Mouse (Mus musculus): ENCODE data around the gene Map1lc3a. TPM values are rescaled to one million over a fixed set of nuclear protein-coding genes. Genes with fewer than 3 reads are reported as not detected.

Map1lc3a gene
- polyA plus RNA-seq, 1 experiment from 2014 or later: 581 TPM

DNA sequence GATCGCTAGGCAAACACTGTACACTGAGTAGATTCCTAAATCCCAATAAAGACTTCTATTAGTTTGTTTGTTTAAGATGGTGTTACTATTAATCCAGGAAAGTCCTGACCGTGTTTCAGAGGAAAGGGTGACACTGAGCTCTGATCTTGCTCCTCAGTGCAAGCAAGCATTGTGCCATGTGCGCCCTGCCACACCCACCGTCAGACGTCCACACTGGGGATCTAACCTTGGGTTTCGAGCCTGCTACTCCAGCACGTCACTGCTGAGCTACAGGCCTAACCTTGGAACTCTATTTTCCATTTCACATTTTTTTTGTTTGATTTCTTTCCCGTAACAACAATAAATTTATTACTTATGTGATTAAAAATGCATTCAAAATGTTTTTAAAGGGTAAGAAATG, 14.0 kb downstream of the Map1lc3a start:
- no peaks in the 10 kb centered on the region for H3K27me3 ChIP-seq (replicated peaks)
- no peak overlapping the region for H3K9ac ChIP-seq
- H3K27ac ChIP-seq: no peak overlapping the region
- H3K4me1 ChIP-seq: no peaks in the 10 kb centered on the region
- no peak overlapping the region for H3K4me2 ChIP-seq
- 94% methylated on average over 8 of the region's 8 CpGs for WGBS
- no peak overlapping the region for H3K4me3 ChIP-seq
- no peak for ATAC-seq (replicated peaks)
- H3K9me3 ChIP-seq: no peaks in the 10 kb centered on the region
- peaks cover 22% of the 10 kb centered on the region for H3K36me3 ChIP-seq (replicated peaks)

DNA sequence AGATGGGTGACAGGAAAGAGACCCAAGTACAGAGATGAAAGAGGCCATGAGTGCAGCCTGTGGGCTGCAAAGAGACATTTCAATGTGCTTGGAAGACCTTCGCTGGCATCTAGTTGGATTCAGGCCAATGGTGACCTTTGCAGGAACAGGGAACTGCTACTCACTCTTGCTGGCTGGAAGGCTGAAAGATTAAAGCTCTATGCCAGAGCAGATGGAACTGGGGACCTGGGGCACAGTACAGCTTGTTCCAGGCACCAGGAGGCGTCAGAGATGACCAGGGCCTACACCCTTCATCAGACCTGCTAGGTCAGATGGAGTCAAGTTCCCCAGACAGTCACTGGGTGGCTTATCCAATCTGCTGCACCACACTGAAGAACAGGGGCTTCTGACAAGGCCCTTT, 17.3 kb downstream of the Map1lc3a start:
- no peak overlapping the region for H3K4me2 ChIP-seq
- no peaks in the 10 kb centered on the region for H3K4me1 ChIP-seq
- ATAC-seq (replicated peaks): no peak
- WGBS: 91% methylated on average over 2 of the region's 2 CpGs
- H3K36me3 ChIP-seq (replicated peaks): peaks cover 47% of the 10 kb centered on the region
- H3K9ac ChIP-seq: no peak overlapping the region
- H3K4me3 ChIP-seq: no peak overlapping the region
- H3K27ac ChIP-seq: no peak overlapping the region
- no peaks in the 10 kb centered on the region for H3K9me3 ChIP-seq
- H3K27me3 ChIP-seq (replicated peaks): no peaks in the 10 kb centered on the region

DNA sequence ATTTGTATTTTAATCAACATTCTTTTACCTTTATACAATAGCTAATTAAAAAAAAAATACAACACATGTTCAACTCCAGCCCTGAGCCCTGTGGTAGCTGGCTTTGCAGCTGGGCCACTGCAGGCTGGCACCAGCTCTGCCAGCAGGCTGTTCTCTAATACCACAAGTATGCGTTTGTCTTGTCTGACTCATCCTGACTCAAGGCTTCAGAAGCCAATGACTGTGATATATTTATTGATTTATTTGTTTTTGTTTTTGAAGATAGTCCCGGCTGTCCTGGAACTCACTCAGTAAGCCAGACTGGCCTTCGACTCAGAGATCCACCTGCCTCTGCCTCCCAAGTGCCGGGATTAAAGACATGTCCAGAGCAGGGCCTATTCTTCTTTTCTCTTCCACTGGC, 17.8 kb downstream of the Map1lc3a start:
- Histone ChIP-seq H3K4me3 (no peak overlapping the region), H3K9me3 (no peaks in the 10 kb centered on the region), H3K4me1 (no peaks in the 10 kb centered on the region), H3K36me3 (replicated peaks) (peaks cover 52% of the 10 kb centered on the region), H3K27me3 (replicated peaks) (no peaks in the 10 kb centered on the region), H3K27ac (no peak overlapping the region), H3K4me2 (no peak overlapping the region), H3K9ac (no peak overlapping the region)
- ATAC-seq (replicated peaks): no peak
- 95% methylated on average over 4 of the region's 4 CpGs for WGBS

DNA sequence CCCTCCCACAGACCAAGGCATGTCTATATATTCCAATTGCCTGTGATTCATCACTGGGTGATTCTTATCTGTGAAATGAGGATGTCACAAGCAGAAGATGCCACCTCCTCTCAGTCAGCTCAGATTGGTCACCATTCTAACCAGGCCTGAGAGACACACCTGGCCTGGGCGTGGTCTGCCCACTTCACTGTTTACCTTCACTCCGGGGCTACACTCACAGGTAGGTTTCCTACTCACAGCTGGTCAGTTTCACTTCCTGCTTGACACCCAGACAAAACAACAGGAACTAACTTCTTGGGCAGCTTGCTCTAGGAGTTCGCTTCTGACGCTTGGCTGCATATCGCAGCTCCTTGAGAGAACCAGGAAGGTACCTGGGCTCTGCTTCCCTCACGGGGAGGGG, 19.4 kb downstream of the Map1lc3a start:
- Histone ChIP-seq H3K9me3 (no peaks in the 10 kb centered on the region), H3K36me3 (replicated peaks) (peaks cover 55% of the 10 kb centered on the region), H3K4me3 (no peak overlapping the region), H3K27ac (no peak overlapping the region), H3K27me3 (replicated peaks) (no peaks in the 10 kb centered on the region), H3K4me1 (no peaks in the 10 kb centered on the region), H3K4me2 (no peak overlapping the region), H3K9ac (no peak overlapping the region)
- 95% methylated on average over 6 of the region's 6 CpGs for WGBS
- no peak for ATAC-seq (replicated peaks)

DNA sequence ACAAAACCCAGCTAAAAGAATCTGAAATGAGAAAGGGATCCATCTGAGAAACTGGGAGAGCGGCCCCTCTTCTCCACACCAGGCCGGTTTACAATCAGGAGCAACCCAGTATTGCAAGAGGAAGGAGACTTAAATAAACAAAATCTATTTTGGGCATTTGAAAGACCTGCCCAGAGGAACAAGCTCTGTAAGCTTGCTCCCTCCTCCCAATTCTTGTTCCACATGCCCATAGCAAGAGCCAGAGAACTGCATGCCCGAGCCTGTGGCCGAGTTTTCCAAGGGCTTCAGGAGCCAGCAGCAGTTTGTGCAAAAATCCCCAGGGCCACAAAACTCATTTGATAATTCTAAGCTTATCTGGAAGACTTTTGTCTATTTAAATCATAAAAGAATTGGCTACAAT, 23.5 kb downstream of the Map1lc3a start:
- H3K4me2 ChIP-seq: no peak overlapping the region
- H3K36me3 ChIP-seq (replicated peaks): peaks cover 36% of the 10 kb centered on the region; the same call in 1 of the 2 replicates
- no peak overlapping the region for H3K4me3 ChIP-seq
- WGBS: 88% methylated on average over 4 of the region's 4 CpGs
- no peak for ATAC-seq (replicated peaks)
- no peaks in the 10 kb centered on the region for H3K9me3 ChIP-seq
- no peaks in the 10 kb centered on the region for H3K4me1 ChIP-seq
- no peaks in the 10 kb centered on the region for H3K27me3 ChIP-seq (replicated peaks)
- no peak overlapping the region for H3K9ac ChIP-seq
- no peak overlapping the region for H3K27ac ChIP-seq

DNA sequence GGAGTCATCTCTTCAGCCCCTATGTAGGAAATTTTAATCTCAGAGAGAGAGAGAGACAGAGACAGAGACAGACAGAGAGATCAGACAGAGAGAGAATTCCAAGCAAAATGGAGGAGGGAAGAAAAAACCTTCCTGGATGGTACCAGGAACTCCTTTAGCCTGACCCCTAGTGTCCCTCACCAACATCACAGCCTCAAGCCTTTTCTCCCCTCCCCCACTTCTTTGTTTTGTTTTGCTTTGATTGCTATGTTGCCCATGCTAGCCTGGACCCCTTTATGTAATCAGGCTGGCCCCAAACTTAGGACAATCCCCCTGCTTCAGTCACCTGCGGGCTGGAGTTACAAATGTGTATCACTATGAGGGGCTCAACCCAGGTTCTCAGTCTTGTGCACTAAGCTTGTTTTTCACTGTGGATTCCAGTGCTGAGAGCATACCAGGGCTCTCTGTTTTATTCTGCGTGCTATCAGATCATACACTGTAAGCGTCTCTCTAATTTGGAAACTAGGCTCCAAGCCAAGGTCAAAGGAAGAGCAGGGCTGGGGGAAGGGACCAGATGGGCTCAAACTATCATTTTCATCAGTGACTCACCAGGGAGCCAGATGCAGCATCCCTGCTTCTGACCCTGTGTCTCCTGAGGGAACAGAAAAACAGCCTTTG, 33.0 kb downstream of the Map1lc3a start:
- no peaks in the 10 kb centered on the region for H3K4me1 ChIP-seq
- 0 out of 2 replicates have a peak overlapping the region, but pooled peaks have one; percentile 7 for H3K27ac ChIP-seq
- H3K9me3 ChIP-seq: no peaks in the 10 kb centered on the region
- no peak overlapping the region for H3K4me3 ChIP-seq
- 31% methylated on average over 3 of the region's 3 CpGs for WGBS
- peaks cover 8% of the 10 kb centered on the region; the same call in 1 of the 2 replicates for H3K36me3 ChIP-seq (replicated peaks)
- no peaks in the 10 kb centered on the region for H3K27me3 ChIP-seq (replicated peaks)
- no peak overlapping the region for H3K4me2 ChIP-seq
- no peak for ATAC-seq (replicated peaks)
- H3K9ac ChIP-seq: no peak overlapping the region

DNA sequence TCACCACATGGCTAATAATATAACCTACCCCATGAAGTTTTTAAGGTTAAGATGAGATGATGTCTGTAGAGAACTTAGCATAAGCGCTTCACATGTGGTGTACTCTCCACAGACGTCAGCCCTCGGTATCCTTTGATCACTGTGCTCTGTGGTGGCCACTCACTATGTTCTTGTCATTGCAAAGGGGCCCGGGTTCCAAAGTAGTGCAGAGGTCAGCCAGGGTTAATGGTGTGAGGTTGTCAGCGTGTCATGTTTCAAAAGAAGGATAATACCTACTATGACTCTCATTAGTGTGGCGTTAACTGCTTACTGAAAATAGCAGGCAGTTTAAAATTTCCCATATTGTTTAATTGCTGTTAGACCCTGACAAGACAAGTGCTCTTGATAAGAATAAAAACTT, 37.6 kb downstream of the Map1lc3a start:
- Histone ChIP-seq H3K4me3 (no peak overlapping the region), H3K9ac (no peak overlapping the region), H3K4me1 (no peaks in the 10 kb centered on the region), H3K4me2 (no peak overlapping the region), H3K9me3 (no peaks in the 10 kb centered on the region), H3K27ac (no peak overlapping the region), H3K27me3 (replicated peaks) (no peaks in the 10 kb centered on the region), H3K36me3 (replicated peaks) (peaks cover 8% of the 10 kb centered on the region; the same call in 1 of the 2 replicates)
- no peak for ATAC-seq (replicated peaks)
- WGBS: 46% methylated on average over 6 of the region's 6 CpGs

DNA sequence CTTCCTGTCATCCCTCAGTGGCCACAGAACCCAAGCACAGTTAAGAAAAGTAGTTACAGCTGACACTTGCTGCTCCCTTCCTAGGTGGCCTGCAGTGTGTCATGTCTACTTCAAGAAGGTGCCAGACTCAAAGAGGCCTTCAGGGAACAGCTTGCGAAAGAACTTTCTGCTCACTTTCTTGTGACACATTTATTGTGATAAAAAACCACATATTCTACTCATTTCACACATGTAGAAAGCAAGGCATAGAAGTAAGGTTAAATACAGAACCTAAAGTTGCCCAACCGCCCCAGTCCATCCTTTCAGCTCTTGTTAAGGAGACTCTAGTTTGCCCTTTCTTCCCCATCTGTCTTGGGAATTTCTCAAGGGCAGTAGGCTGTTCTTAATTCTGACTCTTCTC, 42.5 kb downstream of the Map1lc3a start:
- H3K36me3 ChIP-seq (replicated peaks): peaks cover 2% of the 10 kb centered on the region; the same call in 1 of the 2 replicates
- no peak for ATAC-seq (replicated peaks)
- H3K4me2 ChIP-seq: no peak overlapping the region
- H3K9ac ChIP-seq: no peak overlapping the region
- WGBS: 88% methylated on average over 2 of the region's 2 CpGs
- H3K27me3 ChIP-seq (replicated peaks): no peaks in the 10 kb centered on the region
- no peaks in the 10 kb centered on the region for H3K9me3 ChIP-seq
- H3K27ac ChIP-seq: no peak overlapping the region
- H3K4me1 ChIP-seq: no peaks in the 10 kb centered on the region
- H3K4me3 ChIP-seq: no peak overlapping the region

DNA sequence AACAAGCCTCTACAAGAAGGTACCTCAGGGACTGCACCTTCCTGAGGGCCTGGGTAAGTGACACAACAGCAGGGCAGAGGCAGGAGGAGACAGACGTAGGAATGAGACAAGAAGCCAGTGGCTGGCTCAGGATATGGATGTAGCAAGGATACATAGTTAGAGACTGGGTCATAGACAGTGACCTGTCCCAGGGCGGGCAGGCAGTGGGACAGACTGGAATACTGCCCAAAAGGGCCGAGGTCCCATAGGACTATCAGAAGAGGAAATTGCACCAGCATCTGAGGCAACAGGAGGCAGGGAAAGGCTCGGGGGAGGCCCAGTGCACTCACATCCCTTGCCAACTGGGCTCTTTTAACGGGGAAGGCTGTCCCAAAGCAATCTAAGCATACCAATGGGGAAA, 44.5 kb downstream of the Map1lc3a start:
- Histone ChIP-seq H3K4me2 (no peak overlapping the region), H3K4me3 (no peak overlapping the region), H3K9me3 (no peaks in the 10 kb centered on the region), H3K27ac (no peak overlapping the region), H3K4me1 (no peaks in the 10 kb centered on the region), H3K27me3 (replicated peaks) (no peaks in the 10 kb centered on the region), H3K9ac (no peak overlapping the region), H3K36me3 (replicated peaks) (no peaks in the 10 kb centered on the region)
- no peak for ATAC-seq (replicated peaks)
- WGBS: 78% methylated on average over 5 of the region's 5 CpGs

DNA sequence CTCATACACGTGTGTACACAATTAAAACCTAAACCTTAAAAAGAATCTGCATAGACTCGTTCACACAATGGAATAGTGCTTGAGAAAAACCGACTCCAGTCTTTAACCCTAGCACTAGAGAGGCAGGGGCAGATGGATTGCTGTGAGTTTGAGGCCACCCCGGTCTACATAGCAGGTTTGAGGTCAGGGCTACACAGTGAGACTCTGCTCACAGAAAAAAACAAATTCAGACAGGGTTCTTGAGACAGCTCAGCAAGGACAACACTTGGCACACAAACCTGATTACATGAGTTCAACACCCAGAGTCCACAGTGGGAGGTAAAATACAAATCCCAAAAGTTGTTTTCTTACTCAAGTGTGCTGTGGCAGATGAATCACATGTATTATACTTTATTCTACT, 49.9 kb downstream of the Map1lc3a start:
- Histone ChIP-seq H3K36me3 (replicated peaks) (peaks cover 16% of the 10 kb centered on the region), H3K4me3 (no peak overlapping the region), H3K4me2 (no peak overlapping the region), H3K27ac (no peak overlapping the region), H3K4me1 (no peaks in the 10 kb centered on the region), H3K27me3 (replicated peaks) (no peaks in the 10 kb centered on the region), H3K9ac (no peak overlapping the region), H3K9me3 (no peaks in the 10 kb centered on the region)
- 91% methylated on average over 4 of the region's 4 CpGs for WGBS
- no peak for ATAC-seq (replicated peaks)

Other genes with a start within 250 kb of the Map1lc3a start
- 34.5 and 38.8 TPM in 2 replicates for gene Ahcy, start 201.8 kb upstream of the Map1lc3a start, polyA plus RNA-seq (2015; fragmentation: Nextera tagmentation; extraction: Ambion mirVana)
- gene Itch, start 142.8 kb upstream of the Map1lc3a start, polyA plus RNA-seq (2015; fragmentation: Nextera tagmentation; extraction: Ambion mirVana): 43.2 and 47.9 TPM in 2 replicates
- 700 and 732 TPM in 2 replicates for gene Dynlrb1, start 39.8 kb upstream of the Map1lc3a start, polyA plus RNA-seq (2015; fragmentation: Nextera tagmentation; extraction: Ambion mirVana)
- gene Pigu, start 81.1 kb downstream of the Map1lc3a start, polyA plus RNA-seq (2015; fragmentation: Nextera tagmentation; extraction: Ambion mirVana): 62.0 and 63.8 TPM in 2 replicates
- 105 and 114 TPM in 2 replicates for gene Trp53inp2, start 104.8 kb downstream of the Map1lc3a start, polyA plus RNA-seq (2015; fragmentation: Nextera tagmentation; extraction: Ambion mirVana)
- 26.1 and 28.9 TPM in 2 replicates for gene Ncoa6, start 197.6 kb downstream of the Map1lc3a start, polyA plus RNA-seq (2015; fragmentation: Nextera tagmentation; extraction: Ambion mirVana)
- gene Acss2, start 241.7 kb downstream of the Map1lc3a start, polyA plus RNA-seq (2015; fragmentation: Nextera tagmentation; extraction: Ambion mirVana): 28.0 and 28.9 TPM in 2 replicates
- gene Ggt7, start 241.9 kb downstream of the Map1lc3a start, polyA plus RNA-seq (2015; fragmentation: Nextera tagmentation; extraction: Ambion mirVana): 79.4 and 81.0 TPM in 2 replicates